Mouse (Mus musculus): ENCODE results near the gene Des.

Gene Des

GRCm38 (mm10) chr1:75381482-75382355 is 21.6 kb downstream of the Des start:
- DNase-seq (ENCODE audit: extremely low read depth, low read depth, low spot score) = no peak

- DNase-seq (ENCODE audit: extremely low read depth, low read depth, low spot score) = no peak
These were observed 22.4 kb downstream of the Des start for GRCm38 (mm10) chr1:75382356-75383071.

- no peak for DNase-seq (ENCODE audit: extremely low read depth, low read depth, low spot score)
These were observed 24.5 kb downstream of the Des start for GRCm38 (mm10) chr1:75384470-75385141.

- no peak for DNase-seq (ENCODE audit: extremely low read depth, low read depth, low spot score)
These were observed 25.1 kb downstream of the Des start for GRCm38 (mm10) chr1:75385142-75385730.

- DNase-seq (ENCODE audit: extremely low read depth, low read depth, low spot score) = no peak
These were observed 26.0 kb downstream of the Des start for GRCm38 (mm10) chr1:75386149-75386548.

- DNase-seq (ENCODE audit: extremely low read depth, low read depth, low spot score) = no peak
These were observed 27.4 kb downstream of the Des start for GRCm38 (mm10) chr1:75387469-75387928.

- DNase-seq (ENCODE audit: extremely low read depth, low read depth, low spot score) = no peak
These were observed 28.1 kb downstream of the Des start for GRCm38 (mm10) chr1:75387929-75388897.

GRCm38 (mm10) chr1:75388898-75389515 is 28.9 kb downstream of the Des start:
- no peak for DNase-seq (ENCODE audit: extremely low read depth, low read depth, low spot score)

- no peak for DNase-seq (ENCODE audit: extremely low read depth, low read depth, low spot score)
These were observed 33.0 kb downstream of the Des start for GRCm38 (mm10) chr1:75393139-75393538.

GRCm38 (mm10) chr1:75393846-75394245 is 33.7 kb downstream of the Des start:
- no peak for DNase-seq (ENCODE audit: extremely low read depth, low read depth, low spot score)

- no peak for DNase-seq (ENCODE audit: extremely low read depth, low read depth, low spot score)
These were observed 38.8 kb downstream of the Des start for GRCm38 (mm10) chr1:75398761-75399402.

GRCm38 (mm10) chr1:75399755-75400492 is 39.8 kb downstream of the Des start:
- DNase-seq (ENCODE audit: extremely low read depth, low read depth, low spot score) = no peak

- no peak for DNase-seq (ENCODE audit: extremely low read depth, low read depth, low spot score)
These were observed 40.5 kb downstream of the Des start for GRCm38 (mm10) chr1:75400493-75401115.

- no peak for DNase-seq (ENCODE audit: extremely low read depth, low read depth, low spot score)
These were observed 45.4 kb downstream of the Des start for GRCm38 (mm10) chr1:75405547-75405946.

- DNase-seq (ENCODE audit: extremely low read depth, low read depth, low spot score) = no peak
These were observed 46.0 kb downstream of the Des start for GRCm38 (mm10) chr1:75406173-75406572.

- DNase-seq (ENCODE audit: extremely low read depth, low read depth, low spot score) = no peak
These were observed 46.9 kb downstream of the Des start for GRCm38 (mm10) chr1:75407056-75407455.

- no peak for DNase-seq (ENCODE audit: extremely low read depth, low read depth, low spot score)
These were observed 48.1 kb downstream of the Des start for GRCm38 (mm10) chr1:75408210-75408609.

GRCm38 (mm10) chr1:75409950-75410349 is 49.8 kb downstream of the Des start:
- DNase-seq (ENCODE audit: extremely low read depth, low read depth, low spot score) = no peak

Data from fat pad, adult 2 months (tissue).